Mouse (Mus musculus): ENCODE measurements around the gene Mtif3. TPM values are rescaled to one million over a fixed set of nuclear protein-coding genes. Genes with fewer than 3 reads are reported as not detected.

Mtif3 gene
- polyA plus RNA-seq, 1 experiment from 2014 or later, result 19.8 TPM

- Histone ChIP-seq H3K27me3 (ENCODE audit: insufficient read depth, low read length) (no peaks in the 10 kb centered on the region), H3K27ac (ENCODE audit: low read depth) (no peak overlapping the region), H3K36me3 (ENCODE audit: insufficient read depth) (peaks cover 89% of the 10 kb centered on the region), H3K4me3 (ENCODE audit: low read depth, low read length) (no peak overlapping the region), H3K4me2 (no peak overlapping the region), H3K9me3 (ENCODE audit: low read depth, low read length) (no peaks in the 10 kb centered on the region), H3K9ac (no peak overlapping the region), H3K4me1 (ENCODE audit: insufficient read depth) (no peaks in the 10 kb centered on the region)
- WGBS, result 84% methylated on average over 5 of the region's 5 CpGs
- ATAC-seq (ENCODE audit: insufficient read depth) (no peak), DNase-seq (no peak)
- no peak for TF ChIP-seq CTCF (IDR thresholded peaks at IDR 0.05; ENCODE audit: low read depth)
Observed at GRCm38 (mm10) chr5:146955651-146956050, 7.9 kb downstream of the Mtif3 start.

DNA sequence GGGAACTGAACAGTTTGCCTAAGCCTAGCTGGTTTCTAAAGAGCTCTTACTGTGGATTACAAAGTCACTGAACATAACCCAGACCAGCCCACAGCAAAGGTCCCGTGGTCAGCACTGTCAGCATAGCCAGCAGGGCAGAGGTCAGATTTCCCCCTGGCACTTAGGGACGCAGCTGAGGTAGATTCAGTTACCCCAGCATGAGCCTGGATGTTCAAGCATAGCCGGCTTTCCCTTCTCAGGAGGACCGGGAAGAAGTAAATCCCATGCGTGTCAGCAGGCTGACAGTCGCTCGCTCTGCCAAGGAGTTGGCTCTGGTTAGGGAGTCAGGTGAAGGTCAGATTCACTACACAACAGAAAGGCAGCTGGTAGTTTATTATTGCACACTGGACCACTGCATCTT, 9.0 kb downstream of the Mtif3 start:
- Histone ChIP-seq H3K36me3 (ENCODE audit: insufficient read depth) (peaks cover 90% of the 10 kb centered on the region), H3K27ac (ENCODE audit: low read depth) (no peak overlapping the region), H3K4me2 (no peak overlapping the region), H3K4me3 (ENCODE audit: low read depth, low read length) (no peak overlapping the region), H3K9me3 (ENCODE audit: low read depth, low read length) (no peaks in the 10 kb centered on the region), H3K4me1 (ENCODE audit: insufficient read depth) (peaks cover 5% of the 10 kb centered on the region; the same call in 1 of the 2 replicates), H3K27me3 (ENCODE audit: insufficient read depth, low read length) (no peaks in the 10 kb centered on the region), H3K9ac (no peak overlapping the region)
- TF ChIP-seq CTCF (IDR thresholded peaks at IDR 0.05; ENCODE audit: low read depth), result no peak
- ATAC-seq (ENCODE audit: insufficient read depth), result no peak
- 88% methylated on average over 7 of the region's 7 CpGs for WGBS
- DNase-seq, result no peak

DNA sequence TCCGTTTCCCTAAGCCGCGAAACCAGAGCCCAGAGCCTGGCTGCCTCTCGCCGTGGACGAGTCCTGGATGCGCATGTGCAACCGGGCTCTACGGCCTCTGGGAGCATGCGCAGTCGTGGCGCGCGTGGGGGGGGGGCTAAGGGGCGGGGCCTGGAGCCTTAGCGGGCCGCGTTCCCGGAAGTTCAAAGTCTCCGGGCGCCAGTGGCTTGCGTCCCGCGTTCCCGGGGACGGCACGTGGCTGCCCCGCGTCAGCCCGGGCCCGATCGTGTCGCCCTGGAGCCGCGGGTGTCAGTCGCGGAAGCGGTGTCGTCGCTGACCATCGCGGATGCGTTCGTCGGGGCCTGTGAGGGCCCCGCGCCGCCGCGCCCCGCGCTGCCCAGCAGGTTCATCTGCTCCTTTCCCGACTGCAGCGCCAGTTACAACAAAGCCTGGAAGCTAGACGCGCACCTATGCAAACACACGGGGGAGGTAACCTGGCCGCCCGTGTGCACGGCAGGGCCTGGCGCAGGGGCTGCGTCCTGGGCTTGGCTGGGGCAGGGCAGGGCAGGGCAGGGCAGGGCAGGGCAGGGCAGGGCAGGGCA, 15.0 kb downstream of the Mtif3 start, which contains the start of gene Gtf3a:
Gtf3a (plus strand) TSS at position 150 of the 581 bp plus-strand sequence.
- peak within 1 kb of the TSS; percentile 92 for H3K4me2 ChIP-seq
- H3K9ac ChIP-seq, result peak within 1 kb of the TSS; percentile 86
- H3K27me3 ChIP-seq (ENCODE audit: insufficient read depth, low read length), result no peaks in the 10 kb centered on the region
- H3K27ac ChIP-seq (ENCODE audit: low read depth), result peak within 1 kb of the TSS; percentile 83
- peaks cover 7% of the 10 kb centered on the region; the same call in 1 of the 2 replicates for H3K4me1 ChIP-seq (ENCODE audit: insufficient read depth)
- peak within 1 kb of the TSS; percentile 77 for H3K4me3 ChIP-seq (ENCODE audit: low read depth, low read length)
- WGBS, result under 1% methylated on average over 62 of the region's 62 CpGs
- DNase-seq, result peak; percentile 93
- H3K36me3 ChIP-seq (ENCODE audit: insufficient read depth), result peaks cover 33% of the 10 kb centered on the region
- no peak for TF ChIP-seq CTCF (IDR thresholded peaks at IDR 0.05; ENCODE audit: low read depth)
- peak; percentile 92 for ATAC-seq (ENCODE audit: insufficient read depth)
- H3K9me3 ChIP-seq (ENCODE audit: low read depth, low read length), result no peaks in the 10 kb centered on the region

GRCm38 (mm10) chr5:146948041-146948507, 15.5 kb downstream of the Mtif3 start:
- no peak for DNase-seq
- no peak for TF ChIP-seq CTCF (IDR thresholded peaks at IDR 0.05; ENCODE audit: low read depth)
- Histone ChIP-seq H3K4me3 (ENCODE audit: low read depth, low read length) (peak overlapping the region; percentile 77), H3K27me3 (ENCODE audit: insufficient read depth, low read length) (no peaks in the 10 kb centered on the region), H3K4me1 (ENCODE audit: insufficient read depth) (peaks cover 7% of the 10 kb centered on the region; the same call in 1 of the 2 replicates), H3K36me3 (ENCODE audit: insufficient read depth) (peaks cover 28% of the 10 kb centered on the region), H3K4me2 (peak overlapping the region; percentile 92), H3K9ac (peak overlapping the region; percentile 52), H3K27ac (ENCODE audit: low read depth) (peak overlapping the region; percentile 83; the same call in 1 of the 2 replicates), H3K9me3 (ENCODE audit: low read depth, low read length) (no peaks in the 10 kb centered on the region)
- no peak for ATAC-seq (ENCODE audit: insufficient read depth)
- WGBS, result 15% methylated on average over 10 of the region's 10 CpGs

- 86% methylated on average over 6 of the region's 6 CpGs for WGBS
- Histone ChIP-seq H3K9me3 (ENCODE audit: low read depth, low read length) (no peaks in the 10 kb centered on the region), H3K4me3 (ENCODE audit: low read depth, low read length) (no peak overlapping the region), H3K4me2 (no peak overlapping the region), H3K36me3 (ENCODE audit: insufficient read depth) (peaks cover 22% of the 10 kb centered on the region), H3K9ac (no peak overlapping the region), H3K27ac (ENCODE audit: low read depth) (no peak overlapping the region), H3K4me1 (ENCODE audit: insufficient read depth) (peaks cover 7% of the 10 kb centered on the region; the same call in 1 of the 2 replicates), H3K27me3 (ENCODE audit: insufficient read depth, low read length) (no peaks in the 10 kb centered on the region)
- ATAC-seq (ENCODE audit: insufficient read depth) (no peak), DNase-seq (no peak)
- no peak for TF ChIP-seq CTCF (IDR thresholded peaks at IDR 0.05; ENCODE audit: low read depth)
Observed at GRCm38 (mm10) chr5:146947497-146947896, 16.1 kb downstream of the Mtif3 start.

DNA sequence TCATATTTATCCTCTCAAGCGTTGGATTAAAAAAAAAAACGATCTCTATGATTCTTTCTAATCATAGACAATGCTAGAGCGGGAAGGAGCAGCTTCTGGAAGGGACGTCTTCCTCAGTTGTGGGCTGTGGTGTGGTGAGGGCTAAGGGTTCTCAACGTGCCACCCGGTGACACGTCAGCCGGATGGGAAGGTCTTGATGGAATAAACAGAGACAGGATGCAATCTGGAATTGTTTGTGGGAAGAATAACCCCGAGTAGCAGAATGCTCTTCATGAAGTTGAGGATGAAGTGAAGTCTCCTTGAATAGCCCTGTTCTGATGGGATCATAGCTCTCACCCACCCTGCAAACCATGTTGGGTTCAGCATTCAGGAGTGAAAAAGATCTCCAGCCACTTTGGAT, 16.9 kb downstream of the Mtif3 start:
- Histone ChIP-seq H3K9ac (no peak overlapping the region), H3K27ac (ENCODE audit: low read depth) (no peak overlapping the region), H3K4me1 (ENCODE audit: insufficient read depth) (peaks cover 7% of the 10 kb centered on the region; the same call in 1 of the 2 replicates), H3K36me3 (ENCODE audit: insufficient read depth) (peaks cover 14% of the 10 kb centered on the region), H3K27me3 (ENCODE audit: insufficient read depth, low read length) (no peaks in the 10 kb centered on the region), H3K4me3 (ENCODE audit: low read depth, low read length) (no peak overlapping the region), H3K9me3 (ENCODE audit: low read depth, low read length) (no peaks in the 10 kb centered on the region), H3K4me2 (no peak overlapping the region)
- DNase-seq (no peak), ATAC-seq (ENCODE audit: insufficient read depth) (no peak)
- WGBS, result 82% methylated on average over 9 of the region's 9 CpGs
- no peak for TF ChIP-seq CTCF (IDR thresholded peaks at IDR 0.05; ENCODE audit: low read depth)

GRCm38 (mm10) chr5:146944568-146944967, 19.0 kb downstream of the Mtif3 start:
- Histone ChIP-seq H3K9me3 (ENCODE audit: low read depth, low read length) (no peaks in the 10 kb centered on the region), H3K4me2 (no peak overlapping the region), H3K4me3 (ENCODE audit: low read depth, low read length) (no peak overlapping the region), H3K9ac (no peak overlapping the region), H3K36me3 (ENCODE audit: insufficient read depth) (no peaks in the 10 kb centered on the region), H3K27ac (ENCODE audit: low read depth) (no peak overlapping the region), H3K27me3 (ENCODE audit: insufficient read depth, low read length) (no peaks in the 10 kb centered on the region), H3K4me1 (ENCODE audit: insufficient read depth) (peaks cover 2% of the 10 kb centered on the region; the same call in 1 of the 2 replicates)
- TF ChIP-seq CTCF (IDR thresholded peaks at IDR 0.05; ENCODE audit: low read depth), result peak; percentile 40; the same call in 1 of the 2 replicates
- no peak for ATAC-seq (ENCODE audit: insufficient read depth)
- no peak for DNase-seq
- WGBS, result 92% methylated on average over 2 of the region's 2 CpGs

Measured in lung, embryonic 14.5 days (tissue).